ENCODE assay signal across 8 mouse cellular contexts in the genomic region with DNA sequence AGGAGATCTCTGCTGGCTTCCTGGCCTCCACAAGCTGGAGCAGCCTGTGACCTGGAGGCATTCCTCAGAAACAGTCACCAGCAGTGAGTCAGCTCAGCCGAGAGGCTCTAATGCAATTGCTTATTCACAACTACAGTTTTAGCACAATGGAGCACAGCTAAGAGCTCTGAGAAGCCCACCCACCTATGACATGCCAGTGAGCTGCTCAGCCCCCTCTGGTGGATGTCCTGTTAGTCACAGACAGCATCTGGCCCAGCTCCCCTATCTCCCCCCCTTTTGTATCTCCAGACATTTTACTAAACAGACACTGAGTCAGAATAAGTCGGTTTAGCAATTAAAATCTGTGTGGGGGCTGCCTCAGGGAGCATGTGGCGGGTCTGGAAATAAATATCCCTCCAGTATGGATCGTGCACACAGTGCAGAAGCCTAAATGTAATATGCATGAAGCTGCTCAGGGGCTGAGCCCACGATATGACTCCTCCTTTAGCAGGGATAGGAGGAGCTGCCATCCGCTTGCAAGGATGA.
DNase-seq lines count a peak whose midpoint lies in the region.

No protein-coding gene starts in this region.

- DNase-seq in adrenal gland, adult (ENCODE audit: inconsistent age in 2 of 2, low spot score in 1 of 2) = peak; percentile 63 to 75
- no peak for DNase-seq in adrenal gland, adult 8-10 months
- DNase-seq in adipocyte (ENCODE audit: low spot score) = peak; percentile 24
- peak; percentile 51 to 80 for DNase-seq in frontal cortex, postnatal 10 days (ENCODE audit: low spot score in 2 of 2)
- DNase-seq in left cerebral cortex, adult 9 months (ENCODE audit: low spot score in 2 of 2) = peak; percentile 85 to 88
- peak; percentile 72 for DNase-seq in retina, postnatal 1 day
- no peak for DNase-seq in gastrocnemius, adult 8-10 months (ENCODE audit: low spot score in 2 of 2)
- no peak for DNase-seq in gastrocnemius, postnatal 25 days

Comparison
In these comparisons a context has a peak if more than half of its experiments do, and no peak if none do; other contexts are left out.
1. DNase-seq: peak in adrenal gland, adult (2 of 2), adipocyte (single experiment), frontal cortex, postnatal 10 days (2 of 2), left cerebral cortex, adult 9 months (2 of 2) and retina, postnatal 1 day (single experiment); none in adrenal gland, adult 8-10 months (single experiment), gastrocnemius, adult 8-10 months (0 of 2) and gastrocnemius, postnatal 25 days (single experiment).